Mouse (Mus musculus) subcutaneous adipose tissue, adult 2 months (tissue): ENCODE measurements around the gene Herpud2. TPM values are rescaled to one million over a fixed set of nuclear protein-coding genes. Genes with fewer than 3 reads are reported as not detected.

Experiments
- polyA plus RNA-seq: library from polyadenylated mRNA; depleted of rRNA; stranded (reverse); fragments of >200 nt; gene quantifications from 2 replicates; pipeline ENCODE4 v1.2.3, GENCODE M21; 2012; ENCODE audit warnings: low replicate concordance; rRNA removed

The Herpud2 gene
- 36.5 and 38.4 TPM in 2 replicates for polyA plus RNA-seq

GRCm38 (mm10) chr9:25151611-25152241 lies at the start of gene Herpud2:
Herpud2 (minus strand) TSS chr9:25151820.

GRCm38 (mm10) chr9:25089122-25089521 lies 62.5 kb downstream of the Herpud2 start, which contains the start of gene Gm10181:
Gm10181 (plus strand) TSS chr9:25089422.

Other genes with a start within 250 kb of the Herpud2 start
- not detected in 2 replicates for gene Gm10181, start 62.4 kb downstream of the Herpud2 start, polyA plus RNA-seq
- gene Sept7, start 100.6 kb upstream of the Herpud2 start, polyA plus RNA-seq: 17.3 and 18.2 TPM in 2 replicates